Mouse (Mus musculus): Measurements from ENCODE around the gene Gata1.
"Not testable (repeated sequence)": the region's sequence is repeated elsewhere in the genome, so short reads cannot be mapped to it uniquely, and the experiment has no call there.

The Gata1 gene

GRCm38 (mm10) chrX:7977892-7978291 lies at the start of gene Gata1:
TSS of gene Gata1 (minus strand) at chrX:7978071.
- no peak for DNase-seq (ENCODE audit: extremely low read depth, insufficient read length, low spot score)

- peak; percentile 13 for DNase-seq (ENCODE audit: extremely low read depth, insufficient read length, low spot score)
Measured at GRCm38 (mm10) chrX:8026811-8027210, 48.9 kb upstream of the Gata1 start.

GRCm38 (mm10) chrX:8024795-8025194 lies 46.9 kb upstream of the Gata1 start:
- no peak for DNase-seq (ENCODE audit: extremely low read depth, insufficient read length, low spot score)

- DNase-seq (ENCODE audit: extremely low read depth, insufficient read length, low spot score), result no peak
Measured at GRCm38 (mm10) chrX:8020111-8020778, 42.4 kb upstream of the Gata1 start.

- DNase-seq (ENCODE audit: extremely low read depth, insufficient read length, low spot score), result no peak
Measured at GRCm38 (mm10) chrX:8018286-8018685, 40.4 kb upstream of the Gata1 start, which contains the start of gene Glod5. TSS of gene Glod5 (minus strand) at chrX:8018492.

GRCm38 (mm10) chrX:8017142-8017541 lies 39.3 kb upstream of the Gata1 start:
- peak; percentile 10 for DNase-seq (ENCODE audit: extremely low read depth, insufficient read length, low spot score)

GRCm38 (mm10) chrX:8015675-8016074 lies 37.8 kb upstream of the Gata1 start:
- not testable (repeated sequence) for DNase-seq (ENCODE audit: extremely low read depth, insufficient read length, low spot score)

- DNase-seq (ENCODE audit: extremely low read depth, insufficient read length, low spot score), result no peak
Measured at GRCm38 (mm10) chrX:8013569-8014314, 35.9 kb upstream of the Gata1 start.

GRCm38 (mm10) chrX:8013157-8013556 lies 35.3 kb upstream of the Gata1 start:
- no peak for DNase-seq (ENCODE audit: extremely low read depth, insufficient read length, low spot score)

- DNase-seq (ENCODE audit: extremely low read depth, insufficient read length, low spot score), result not testable (repeated sequence)
Measured at GRCm38 (mm10) chrX:8009356-8009755, 31.5 kb upstream of the Gata1 start.

- no peak for DNase-seq (ENCODE audit: extremely low read depth, insufficient read length, low spot score)
Measured at GRCm38 (mm10) chrX:8008543-8008942, 30.7 kb upstream of the Gata1 start.

GRCm38 (mm10) chrX:8002971-8003370 lies 25.1 kb upstream of the Gata1 start:
- no peak for DNase-seq (ENCODE audit: extremely low read depth, insufficient read length, low spot score)

- DNase-seq (ENCODE audit: extremely low read depth, insufficient read length, low spot score), result no peak
Measured at GRCm38 (mm10) chrX:8002001-8002400, 24.1 kb upstream of the Gata1 start.

- peak; percentile 55 for DNase-seq (ENCODE audit: extremely low read depth, insufficient read length, low spot score)
Measured at GRCm38 (mm10) chrX:8000546-8001192, 22.8 kb upstream of the Gata1 start.

GRCm38 (mm10) chrX:7993068-7993735 lies 15.3 kb upstream of the Gata1 start:
- DNase-seq (ENCODE audit: extremely low read depth, insufficient read length, low spot score), result no peak

GRCm38 (mm10) chrX:7992379-7993067 lies 14.7 kb upstream of the Gata1 start:
- no peak for DNase-seq (ENCODE audit: extremely low read depth, insufficient read length, low spot score)

- DNase-seq (ENCODE audit: extremely low read depth, insufficient read length, low spot score), result no peak
Measured at GRCm38 (mm10) chrX:7981368-7981767, 3.5 kb upstream of the Gata1 start.

- no peak for DNase-seq (ENCODE audit: extremely low read depth, insufficient read length, low spot score)
Measured at GRCm38 (mm10) chrX:7971292-7971691, 6.6 kb downstream of the Gata1 start.

GRCm38 (mm10) chrX:7968899-7969298 lies 9.0 kb downstream of the Gata1 start:
- DNase-seq (ENCODE audit: extremely low read depth, insufficient read length, low spot score), result no peak

GRCm38 (mm10) chrX:7968226-7968625 lies 9.6 kb downstream of the Gata1 start:
- no peak for DNase-seq (ENCODE audit: extremely low read depth, insufficient read length, low spot score)
